Mouse (Mus musculus): ENCODE data around the gene Lpgat1. TPM values are rescaled to one million over a fixed set of nuclear protein-coding genes. Genes with fewer than 3 reads are reported as not detected.

Gene Lpgat1
- polyA plus RNA-seq, 1 experiment from 2014 or later = 31.0 TPM

- no peak for ATAC-seq
- Histone ChIP-seq H3K36me3 (ENCODE audit: control insufficient read depth, insufficient read depth, low read length) (no peaks in the 10 kb centered on the region), H3K27ac (ENCODE audit: low read length) (no peak overlapping the region), H3K4me3 (ENCODE audit: low read depth, low read length) (no peak overlapping the region), H3K4me2 (ENCODE audit: low read length) (no peak overlapping the region), H3K9ac (ENCODE audit: low read depth, low read length) (no peak overlapping the region), H3K9me3 (replicated peaks; ENCODE audit: control insufficient read depth, low read length, poor library complexity, severe bottlenecking) (no peaks in the 10 kb centered on the region), H3K4me1 (ENCODE audit: control insufficient read depth, insufficient read depth, low read length) (no peaks in the 10 kb centered on the region), H3K27me3 (ENCODE audit: control insufficient read depth, insufficient read depth, low read depth, low read length) (no peaks in the 10 kb centered on the region)
- 75% methylated on average over 8 of the region's 8 CpGs for WGBS
Observed at GRCm38 (mm10) chr1:191792991-191793390, 75.4 kb downstream of the Lpgat1 start.

- no peak overlapping the region for H3K9ac ChIP-seq (ENCODE audit: low read depth, low read length)
- no peak overlapping the region for H3K27ac ChIP-seq (ENCODE audit: low read length)
- no peaks in the 10 kb centered on the region for H3K9me3 ChIP-seq (replicated peaks; ENCODE audit: control insufficient read depth, low read length, poor library complexity, severe bottlenecking)
- no peak overlapping the region for H3K4me3 ChIP-seq (ENCODE audit: low read depth, low read length)
- no peak overlapping the region for H3K4me2 ChIP-seq (ENCODE audit: low read length)
- no peaks in the 10 kb centered on the region for H3K36me3 ChIP-seq (ENCODE audit: control insufficient read depth, insufficient read depth, low read length)
- H3K4me1 ChIP-seq (ENCODE audit: control insufficient read depth, insufficient read depth, low read length) = no peaks in the 10 kb centered on the region
- WGBS = 92% methylated on average over 6 of the region's 7 CpGs
- no peak for ATAC-seq
- H3K27me3 ChIP-seq (ENCODE audit: control insufficient read depth, insufficient read depth, low read depth, low read length) = no peaks in the 10 kb centered on the region
Observed at GRCm38 (mm10) chr1:191793888-191794532, 76.4 kb downstream of the Lpgat1 start.

GRCm38 (mm10) chr1:191796238-191796896 lies 78.7 kb downstream of the Lpgat1 start:
- H3K4me3 ChIP-seq (ENCODE audit: low read depth, low read length) = no peak overlapping the region
- no peaks in the 10 kb centered on the region for H3K9me3 ChIP-seq (replicated peaks; ENCODE audit: control insufficient read depth, low read length, poor library complexity, severe bottlenecking)
- no peak overlapping the region for H3K27ac ChIP-seq (ENCODE audit: low read length)
- no peak overlapping the region for H3K9ac ChIP-seq (ENCODE audit: low read depth, low read length)
- 88% methylated on average over 4 of the region's 4 CpGs for WGBS
- H3K4me1 ChIP-seq (ENCODE audit: control insufficient read depth, insufficient read depth, low read length) = no peaks in the 10 kb centered on the region
- no peak overlapping the region for H3K4me2 ChIP-seq (ENCODE audit: low read length)
- ATAC-seq = no peak
- H3K36me3 ChIP-seq (ENCODE audit: control insufficient read depth, insufficient read depth, low read length) = no peaks in the 10 kb centered on the region
- no peaks in the 10 kb centered on the region for H3K27me3 ChIP-seq (ENCODE audit: control insufficient read depth, insufficient read depth, low read depth, low read length)

GRCm38 (mm10) chr1:191802093-191802819 lies 84.6 kb downstream of the Lpgat1 start:
- 60% methylated on average over 9 of the region's 9 CpGs for WGBS
- H3K4me1 ChIP-seq (ENCODE audit: control insufficient read depth, insufficient read depth, low read length) = no peaks in the 10 kb centered on the region
- H3K4me3 ChIP-seq (ENCODE audit: low read depth, low read length) = no peak overlapping the region
- H3K9ac ChIP-seq (ENCODE audit: low read depth, low read length) = no peak overlapping the region
- no peak overlapping the region for H3K27ac ChIP-seq (ENCODE audit: low read length)
- H3K9me3 ChIP-seq (replicated peaks; ENCODE audit: control insufficient read depth, low read length, poor library complexity, severe bottlenecking) = no peaks in the 10 kb centered on the region
- H3K27me3 ChIP-seq (ENCODE audit: control insufficient read depth, insufficient read depth, low read depth, low read length) = no peaks in the 10 kb centered on the region
- no peaks in the 10 kb centered on the region for H3K36me3 ChIP-seq (ENCODE audit: control insufficient read depth, insufficient read depth, low read length)
- ATAC-seq = no peak
- no peak overlapping the region for H3K4me2 ChIP-seq (ENCODE audit: low read length)

GRCm38 (mm10) chr1:191802820-191803655 lies 85.4 kb downstream of the Lpgat1 start:
- 75% methylated on average over 10 of the region's 10 CpGs for WGBS
- Histone ChIP-seq H3K9me3 (replicated peaks; ENCODE audit: control insufficient read depth, low read length, poor library complexity, severe bottlenecking) (no peaks in the 10 kb centered on the region), H3K9ac (ENCODE audit: low read depth, low read length) (no peak overlapping the region), H3K36me3 (ENCODE audit: control insufficient read depth, insufficient read depth, low read length) (no peaks in the 10 kb centered on the region), H3K27ac (ENCODE audit: low read length) (no peak overlapping the region), H3K4me1 (ENCODE audit: control insufficient read depth, insufficient read depth, low read length) (no peaks in the 10 kb centered on the region), H3K4me2 (ENCODE audit: low read length) (no peak overlapping the region), H3K27me3 (ENCODE audit: control insufficient read depth, insufficient read depth, low read depth, low read length) (no peaks in the 10 kb centered on the region), H3K4me3 (ENCODE audit: low read depth, low read length) (no peak overlapping the region)
- ATAC-seq = no peak

GRCm38 (mm10) chr1:191804747-191805146 lies 87.1 kb downstream of the Lpgat1 start:
- Histone ChIP-seq H3K9me3 (replicated peaks; ENCODE audit: control insufficient read depth, low read length, poor library complexity, severe bottlenecking) (no peaks in the 10 kb centered on the region), H3K4me3 (ENCODE audit: low read depth, low read length) (no peak overlapping the region), H3K27ac (ENCODE audit: low read length) (no peak overlapping the region), H3K36me3 (ENCODE audit: control insufficient read depth, insufficient read depth, low read length) (no peaks in the 10 kb centered on the region), H3K4me1 (ENCODE audit: control insufficient read depth, insufficient read depth, low read length) (no peaks in the 10 kb centered on the region), H3K4me2 (ENCODE audit: low read length) (no peak overlapping the region), H3K9ac (ENCODE audit: low read depth, low read length) (no peak overlapping the region), H3K27me3 (ENCODE audit: control insufficient read depth, insufficient read depth, low read depth, low read length) (no peaks in the 10 kb centered on the region)
- no peak for ATAC-seq
- 74% methylated on average over 5 of the region's 5 CpGs for WGBS

- no peaks in the 10 kb centered on the region for H3K4me1 ChIP-seq (ENCODE audit: control insufficient read depth, insufficient read depth, low read length)
- H3K27ac ChIP-seq (ENCODE audit: low read length) = no peak overlapping the region
- no peaks in the 10 kb centered on the region for H3K27me3 ChIP-seq (ENCODE audit: control insufficient read depth, insufficient read depth, low read depth, low read length)
- H3K9me3 ChIP-seq (replicated peaks; ENCODE audit: control insufficient read depth, low read length, poor library complexity, severe bottlenecking) = no peaks in the 10 kb centered on the region
- no peak overlapping the region for H3K4me3 ChIP-seq (ENCODE audit: low read depth, low read length)
- H3K36me3 ChIP-seq (ENCODE audit: control insufficient read depth, insufficient read depth, low read length) = no peaks in the 10 kb centered on the region
- ATAC-seq = no peak
- no peak overlapping the region for H3K4me2 ChIP-seq (ENCODE audit: low read length)
- 77% methylated on average over 6 of the region's 6 CpGs for WGBS
- H3K9ac ChIP-seq (ENCODE audit: low read depth, low read length) = no peak overlapping the region
Observed at GRCm38 (mm10) chr1:191805788-191806187, 88.2 kb downstream of the Lpgat1 start.

GRCm38 (mm10) chr1:191806740-191807139 lies 89.1 kb downstream of the Lpgat1 start:
- Histone ChIP-seq H3K9me3 (replicated peaks; ENCODE audit: control insufficient read depth, low read length, poor library complexity, severe bottlenecking) (no peaks in the 10 kb centered on the region), H3K27ac (ENCODE audit: low read length) (no peak overlapping the region), H3K9ac (ENCODE audit: low read depth, low read length) (no peak overlapping the region), H3K4me3 (ENCODE audit: low read depth, low read length) (no peak overlapping the region), H3K4me1 (ENCODE audit: control insufficient read depth, insufficient read depth, low read length) (no peaks in the 10 kb centered on the region), H3K4me2 (ENCODE audit: low read length) (no peak overlapping the region), H3K27me3 (ENCODE audit: control insufficient read depth, insufficient read depth, low read depth, low read length) (no peaks in the 10 kb centered on the region), H3K36me3 (ENCODE audit: control insufficient read depth, insufficient read depth, low read length) (no peaks in the 10 kb centered on the region)
- ATAC-seq = no peak
- WGBS = 96% methylated on average over 4 of the region's 4 CpGs

All from midbrain, embryonic 16.5 days (tissue).